Mouse (Mus musculus) layer of hippocampus, postnatal 10 days (tissue): ENCODE results near the gene Dnaaf1. TPM values are rescaled to one million over a fixed set of nuclear protein-coding genes. Genes with fewer than 3 reads are reported as not detected.

Source experiments
- DNase-seq, 2 experiments: peaks; one replicate each; pipeline ENCODE4 v3.0.0; 2021; ENCODE audit warnings: low spot score in 2 of 2
- total RNA-seq, 2 experiments: library from RNA; stranded (reverse); gene quantifications; 2 replicates each; pipeline ENCODE4 v1.2.3; 2021

Dnaaf1 gene
- total RNA-seq, 2 experiments from 2014 or later = 0.45 to 0.57 TPM

DNA sequence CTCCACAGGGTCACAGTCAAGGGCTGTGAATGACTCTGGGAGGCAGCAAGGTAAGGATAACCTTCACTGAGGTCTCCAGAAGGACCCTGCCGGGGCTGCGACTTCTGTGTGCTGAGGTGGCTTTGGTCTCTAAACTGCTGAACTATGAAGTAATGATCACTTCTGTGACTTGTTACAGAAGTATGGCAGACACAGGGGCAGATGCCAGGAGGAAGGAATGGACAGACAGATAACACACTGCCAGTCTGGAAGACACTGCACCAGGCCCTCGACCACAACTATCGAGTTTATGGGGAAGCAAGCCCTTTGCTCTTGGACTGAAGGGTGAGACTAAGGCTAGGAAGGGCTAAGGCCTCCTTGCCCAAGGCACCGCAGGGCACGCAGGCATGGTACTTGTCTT lies 3.9 kb upstream of the Dnaaf1 start:
- no peak for DNase-seq

- DNase-seq = no peak
Measured at GRCm38 (mm10) chr8:119572411-119572810, 2.6 kb upstream of the Dnaaf1 start.

DNA sequence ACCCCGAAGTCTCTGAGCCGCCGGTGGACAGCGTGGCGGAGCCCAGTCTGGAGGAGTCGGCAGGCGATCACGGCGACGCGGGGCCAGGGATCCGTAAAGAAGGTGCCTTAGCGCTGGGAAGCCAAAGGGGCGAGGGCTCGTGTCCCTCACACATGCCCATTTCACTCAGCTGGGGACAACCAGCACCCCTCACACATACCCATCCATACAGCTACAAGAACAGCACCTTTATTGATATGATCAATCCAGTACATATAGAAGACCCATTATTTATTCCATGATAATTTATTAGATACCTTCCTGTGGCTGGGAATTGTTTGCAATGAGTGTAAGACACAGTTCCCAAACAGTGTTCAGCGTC lies 311 bp downstream of the Dnaaf1 start:
- no peak for DNase-seq

- DNase-seq = no peak
Measured at GRCm38 (mm10) chr8:119579096-119579495, 4.1 kb downstream of the Dnaaf1 start.

DNA sequence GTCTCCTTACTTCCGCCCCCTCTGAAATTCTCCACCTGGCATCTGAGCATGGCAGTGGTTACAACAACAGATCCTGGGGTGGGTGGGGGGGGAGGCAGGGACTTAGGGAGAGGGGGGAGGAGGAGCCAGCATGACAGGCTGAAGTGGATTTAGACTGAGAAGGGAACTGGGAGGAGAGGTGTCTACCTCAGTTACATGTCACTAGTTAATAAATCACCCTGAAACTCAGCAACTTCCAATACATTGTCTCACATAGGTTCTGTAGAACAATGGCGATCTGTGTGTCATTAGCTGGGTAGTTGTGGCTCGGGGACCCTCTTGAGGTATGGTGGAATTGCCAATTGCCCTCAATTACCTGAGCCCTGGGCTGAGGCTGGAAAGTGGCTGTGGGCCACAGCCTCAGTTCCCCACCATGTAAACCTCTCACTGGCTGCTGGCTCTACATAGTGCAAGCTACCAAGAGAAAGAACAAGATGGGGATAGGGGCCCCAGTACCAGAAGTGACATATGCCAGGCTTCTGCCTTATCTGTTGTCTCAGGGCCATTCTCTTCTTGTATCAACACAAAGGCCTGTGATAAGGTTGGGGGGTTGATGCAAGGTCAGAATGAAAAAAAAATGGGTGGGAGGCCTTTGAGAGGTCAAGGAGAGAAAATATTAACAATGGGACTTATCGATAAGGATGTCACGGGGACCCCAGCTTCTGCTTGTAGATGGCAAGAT lies 5.6 kb downstream of the Dnaaf1 start:
- no peak for DNase-seq

DNA sequence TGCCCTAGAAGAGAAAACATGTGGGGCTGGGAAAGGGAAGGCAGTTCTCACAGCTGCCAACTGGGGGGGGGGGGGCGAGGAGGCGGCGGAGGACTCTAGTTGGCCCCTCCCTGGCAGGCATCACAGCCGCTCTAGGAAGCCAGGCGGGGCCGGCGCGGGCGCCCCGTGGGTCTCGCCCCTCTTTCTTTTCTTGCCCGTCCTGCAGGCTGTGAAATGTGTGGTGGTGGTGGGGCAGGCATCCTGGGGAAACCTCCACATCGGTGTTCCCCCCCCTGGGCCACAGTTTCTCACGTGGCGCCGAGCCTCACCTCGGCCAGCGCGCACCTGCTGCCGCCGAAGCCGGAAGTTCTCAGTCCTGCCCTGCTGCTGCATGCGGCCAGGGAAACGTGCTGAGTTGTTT lies 10.9 kb downstream of the Dnaaf1 start:
- DNase-seq = no peak

DNA sequence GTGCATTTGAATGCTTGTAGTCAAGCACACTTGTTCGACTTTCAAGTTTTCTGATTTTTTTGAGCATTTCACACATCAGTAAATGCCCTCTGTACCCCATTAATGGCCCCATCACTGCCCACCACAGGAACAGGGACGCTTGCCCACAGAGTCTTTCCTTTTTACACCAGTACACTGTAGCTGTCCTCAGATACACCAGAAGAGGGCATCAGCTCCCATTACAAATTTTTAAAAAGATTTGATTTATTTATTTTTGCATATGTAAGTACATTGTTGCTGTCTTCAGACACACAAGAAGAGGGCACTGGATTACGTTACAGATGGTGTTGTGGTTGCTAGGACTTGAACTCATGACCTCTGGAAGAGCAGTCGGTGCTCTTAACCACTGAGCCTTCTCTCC lies 13.3 kb downstream of the Dnaaf1 start:
- no peak for DNase-seq

DNA sequence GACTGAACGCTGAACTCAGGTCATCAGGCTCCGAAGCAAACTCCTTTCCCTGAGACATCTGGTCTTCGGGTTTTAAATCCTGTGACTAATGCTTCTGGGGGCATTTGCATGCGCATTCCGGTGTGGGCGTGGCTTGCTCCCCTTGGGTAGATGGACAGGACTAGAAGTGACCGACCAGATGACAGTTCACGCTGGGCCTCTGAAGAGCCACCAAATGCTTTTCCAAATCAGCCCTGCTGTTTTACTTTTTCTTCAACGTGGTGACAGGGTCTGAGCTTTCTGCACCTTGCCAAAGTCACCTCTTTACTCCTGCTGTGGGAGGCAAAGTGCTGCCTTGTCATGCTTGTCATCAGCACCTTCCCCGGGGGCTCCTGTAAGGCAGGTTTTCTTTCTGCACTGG lies 13.8 kb downstream of the Dnaaf1 start:
- DNase-seq = no peak

DNA sequence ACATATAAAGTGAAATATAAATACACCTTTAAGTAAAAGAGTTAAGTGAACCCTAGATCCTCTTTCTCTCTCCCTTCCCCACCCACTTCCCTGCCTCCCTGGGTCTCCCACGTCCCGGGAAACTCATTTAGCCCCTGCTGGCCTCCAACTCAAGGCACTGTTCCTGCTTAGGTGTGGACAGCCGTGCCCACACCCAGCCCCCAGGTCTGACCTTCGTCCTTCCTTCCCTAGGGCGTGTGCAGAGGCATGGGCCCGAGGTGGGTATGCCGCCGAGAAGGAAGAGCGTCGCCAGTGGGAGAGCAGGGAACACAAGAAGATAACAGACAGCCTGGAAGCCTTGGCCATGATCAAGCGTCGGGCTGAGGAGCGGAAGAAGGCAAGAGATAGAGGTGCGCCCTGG lies 15.3 kb downstream of the Dnaaf1 start:
- DNase-seq = no peak

GRCm38 (mm10) chr8:119591456-119591855 lies 16.4 kb downstream of the Dnaaf1 start:
- no peak for DNase-seq

DNA sequence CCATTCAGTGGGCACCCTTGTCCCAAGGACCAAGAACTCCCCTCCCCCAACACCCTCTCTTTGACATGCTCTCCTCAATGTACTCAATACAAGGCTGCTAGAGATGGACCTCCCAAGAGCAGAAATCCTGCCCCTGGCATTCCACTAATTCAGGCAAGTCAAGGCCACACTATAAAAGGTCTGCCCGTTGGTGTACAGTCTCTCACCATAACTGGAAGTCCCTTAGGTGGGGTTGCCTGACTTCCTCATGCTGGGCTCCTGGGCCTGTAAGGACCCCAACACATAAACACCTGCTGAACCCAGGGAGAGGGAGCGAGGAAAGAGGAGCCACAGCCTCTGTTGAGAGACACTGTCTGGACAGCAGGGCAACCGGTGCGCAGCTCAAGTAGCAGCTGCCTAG lies 28.7 kb downstream of the Dnaaf1 start:
- no peak for DNase-seq

DNA sequence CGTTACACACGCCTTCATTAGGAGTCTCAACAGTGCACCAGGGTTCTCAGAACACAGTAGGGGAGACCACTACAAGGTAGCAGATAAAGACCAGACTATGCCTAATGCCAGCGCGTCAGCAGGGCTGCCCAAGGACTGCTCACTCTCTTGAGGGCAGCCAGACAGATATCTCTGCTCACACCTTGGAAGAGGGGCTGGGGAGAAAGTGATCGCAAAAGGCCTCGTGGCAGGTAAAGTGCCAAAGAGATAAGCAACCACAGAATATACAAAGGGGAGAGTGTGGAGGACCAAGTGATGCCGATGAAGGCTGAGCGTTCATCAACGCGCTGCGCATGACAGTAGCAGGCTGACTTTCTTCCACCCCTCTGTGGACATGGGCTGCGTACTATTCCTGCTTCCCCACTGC lies 29.4 kb downstream of the Dnaaf1 start:
- no peak for DNase-seq

GRCm38 (mm10) chr8:119604996-119605395 lies 30.0 kb downstream of the Dnaaf1 start, which contains the start of gene Taf1c:
Taf1c (minus strand) TSS chr8:119605222.
- peak; percentile 95 for DNase-seq

- DNase-seq = no peak
Measured at GRCm38 (mm10) chr8:119606224-119606623, 31.2 kb downstream of the Dnaaf1 start.

- DNase-seq = no peak
Measured at GRCm38 (mm10) chr8:119612471-119612870, 37.4 kb downstream of the Dnaaf1 start, which contains the start of gene Adad2. Adad2 (plus strand) TSS chr8:119612747.

DNA sequence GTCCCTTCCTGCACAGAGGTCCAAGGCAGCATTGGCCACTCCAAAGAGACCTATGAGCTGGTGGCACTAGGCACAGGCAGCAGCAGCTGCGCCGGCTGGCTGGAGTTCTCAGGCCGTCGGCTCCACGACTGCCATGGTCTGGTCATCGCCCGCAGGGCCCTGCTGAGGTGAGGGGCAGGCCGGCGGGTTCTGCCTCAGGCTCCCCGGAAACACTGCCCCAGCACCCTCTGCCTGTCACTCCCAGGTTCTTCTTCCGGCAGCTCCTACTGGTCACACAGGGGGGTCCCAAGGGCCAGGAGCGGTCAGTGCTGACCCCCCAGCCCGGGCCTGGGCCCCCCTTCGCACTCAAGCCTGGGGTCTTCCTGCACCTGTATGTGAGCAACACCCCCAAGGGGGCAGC lies 40.1 kb downstream of the Dnaaf1 start:
- no peak for DNase-seq

- DNase-seq = no peak
Measured at GRCm38 (mm10) chr8:119616358-119616757, 41.3 kb downstream of the Dnaaf1 start.

DNA sequence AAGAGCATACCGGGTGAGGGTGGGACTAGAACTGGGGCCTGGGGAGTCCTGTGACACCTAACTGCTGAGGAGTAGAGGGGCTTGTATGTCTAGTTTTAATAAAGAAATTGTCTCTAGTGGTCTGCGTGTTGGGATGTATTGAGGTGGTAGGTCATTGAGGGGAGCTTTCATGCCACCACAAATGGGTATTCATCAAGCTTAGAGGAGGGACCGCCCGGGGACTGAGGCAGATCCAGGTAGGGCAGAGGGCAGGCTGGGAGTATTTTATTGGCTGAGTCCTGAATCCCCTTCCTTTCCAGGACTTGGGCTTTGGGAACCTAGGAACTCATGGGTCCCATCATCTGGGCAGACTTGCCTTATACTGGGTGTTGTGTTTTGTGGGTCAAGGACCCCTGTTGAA lies 41.8 kb downstream of the Dnaaf1 start:
- no peak for DNase-seq

DNA sequence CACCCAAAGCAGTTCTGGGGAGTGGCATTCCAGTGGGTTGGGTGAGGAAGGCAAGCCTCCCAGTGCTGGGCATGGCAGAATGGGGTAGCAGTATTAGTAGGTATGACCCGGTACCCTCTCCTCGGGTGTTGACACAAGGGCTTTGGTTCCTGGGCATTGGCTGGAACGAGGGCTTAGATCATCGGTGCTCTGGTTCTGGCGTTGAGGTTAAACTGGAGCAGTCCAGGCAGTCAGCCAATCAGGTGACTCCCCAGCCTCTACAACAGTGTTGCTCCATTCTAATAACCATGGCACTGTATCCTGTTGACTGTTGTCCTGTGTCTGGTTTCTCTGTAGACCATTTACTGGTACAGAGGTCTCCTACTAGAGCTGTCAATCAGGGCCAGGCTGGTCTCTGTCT lies 42.6 kb downstream of the Dnaaf1 start:
- no peak for DNase-seq

DNA sequence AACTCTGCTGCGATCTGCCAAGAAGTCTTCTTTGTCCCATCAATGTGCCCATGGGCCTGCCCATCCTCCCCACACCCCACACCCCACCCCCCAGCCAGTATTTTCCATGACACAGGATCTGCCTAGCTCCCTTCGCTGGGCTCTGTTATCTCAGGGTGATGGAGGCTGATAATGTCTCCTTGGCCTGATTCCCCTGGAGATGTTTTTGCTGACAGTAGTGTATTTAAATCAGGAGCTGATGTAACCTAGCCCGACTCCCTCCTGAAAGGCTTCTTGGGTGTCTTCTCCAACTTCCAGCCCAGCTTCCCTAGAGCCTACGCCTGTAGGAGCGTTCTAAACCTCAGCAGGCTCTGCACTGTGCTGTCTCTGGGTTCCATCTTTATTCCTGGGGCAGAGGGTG lies 43.9 kb downstream of the Dnaaf1 start:
- DNase-seq = no peak

DNA sequence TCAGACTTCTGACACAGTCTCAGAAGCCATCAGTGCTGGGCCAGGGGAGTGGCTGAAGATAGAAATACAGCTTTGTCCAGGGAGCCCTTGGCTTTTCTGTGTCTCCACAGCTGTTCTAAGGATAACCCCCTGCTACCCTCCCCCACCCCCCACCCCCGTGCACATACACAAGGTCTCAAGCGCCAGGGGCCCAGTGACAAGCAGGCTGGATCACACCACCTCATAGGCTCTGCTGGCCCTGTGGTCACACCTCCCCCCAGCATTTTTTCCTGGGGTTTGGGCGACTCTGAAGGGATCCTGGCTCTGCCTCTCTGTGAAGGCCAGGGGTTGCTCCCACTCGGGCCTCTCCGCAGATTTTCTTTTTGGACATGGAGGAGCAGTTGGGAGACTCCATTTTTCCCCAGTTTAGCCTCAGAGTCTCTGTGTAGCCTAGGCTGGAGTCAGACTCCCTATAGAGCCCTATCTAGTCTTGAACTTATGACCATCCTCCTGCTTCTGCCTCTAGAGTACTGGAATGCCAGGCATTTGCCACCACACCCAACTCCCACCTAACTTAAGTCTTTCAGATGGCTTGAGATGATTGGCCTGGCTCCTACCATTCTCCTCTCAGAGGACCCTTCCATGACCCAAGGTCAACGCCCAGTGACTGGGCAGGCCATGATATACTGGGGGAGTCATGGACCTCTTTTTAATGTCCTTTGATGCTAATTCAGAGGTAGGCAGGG lies 45.2 kb downstream of the Dnaaf1 start:
- DNase-seq = no peak

DNA sequence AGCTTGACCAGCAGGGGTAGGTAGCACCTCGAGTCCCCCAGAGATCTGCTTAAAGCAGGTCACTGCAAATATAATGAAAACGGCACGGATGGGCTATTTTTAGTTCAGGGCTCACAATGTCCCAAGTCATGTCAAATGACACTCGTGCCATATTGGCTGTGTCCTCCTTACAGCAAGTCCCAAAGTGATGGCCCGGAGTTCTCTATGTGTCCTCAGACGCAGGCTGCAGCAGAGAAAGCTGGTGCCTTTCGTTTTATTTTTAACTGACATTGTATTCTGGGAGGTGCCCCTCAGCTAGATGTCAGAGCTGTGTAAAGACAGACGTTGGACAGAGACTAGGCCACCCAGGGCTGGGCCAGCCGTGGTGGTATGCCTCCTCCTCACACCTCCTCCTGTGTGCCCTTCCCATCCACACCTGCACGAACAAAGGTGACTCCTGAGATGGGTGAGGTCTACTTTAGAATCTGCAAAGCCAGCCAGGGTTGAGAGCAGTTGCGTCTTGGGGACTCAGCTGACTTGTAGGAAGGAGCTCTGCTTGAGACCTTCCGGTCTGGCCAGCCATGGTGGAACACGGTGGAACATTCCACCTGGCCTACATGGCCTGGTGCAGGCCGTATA lies 45.9 kb downstream of the Dnaaf1 start:
- no peak for DNase-seq
